Mouse (Mus musculus) kidney, postnatal 4 days (tissue): ENCODE data around the gene Alox12b.

ENCODE experiments used
- DNase-seq, 2 experiments: peaks; one replicate each; pipeline ENCODE4 v3.0.0; 2021; ENCODE audit warnings: mixed read lengths in 2 of 2

The Alox12b gene

GRCm38 (mm10) chr11:69179512-69179911 is 22.7 kb downstream of the Alox12b start:
- no peak for DNase-seq

GRCm38 (mm10) chr11:69180120-69180519 is 23.3 kb downstream of the Alox12b start:
- no peak for DNase-seq

- no peak for DNase-seq
Observed at GRCm38 (mm10) chr11:69185031-69185430, 28.2 kb downstream of the Alox12b start.

GRCm38 (mm10) chr11:69185936-69186335 is 29.1 kb downstream of the Alox12b start:
- DNase-seq, result no peak

- peak; percentile 60 to 65 for DNase-seq
Observed at GRCm38 (mm10) chr11:69192840-69193239, 36.1 kb downstream of the Alox12b start.

GRCm38 (mm10) chr11:69196766-69197165 is 40.0 kb downstream of the Alox12b start:
- DNase-seq, result peak; percentile 43 to 54

GRCm38 (mm10) chr11:69197194-69197593 is 40.4 kb downstream of the Alox12b start:
- peak; percentile 15 to 25 for DNase-seq

GRCm38 (mm10) chr11:69197743-69198142 is 41.0 kb downstream of the Alox12b start, which contains the start of gene Alox8:
TSS of gene Alox8 (minus strand) at chr11:69197843.
- DNase-seq, result no peak

GRCm38 (mm10) chr11:69199251-69199650 is 42.5 kb downstream of the Alox12b start:
- no peak for DNase-seq

- no peak for DNase-seq
Observed at GRCm38 (mm10) chr11:69200231-69200630, 43.4 kb downstream of the Alox12b start.

- no peak for DNase-seq
Observed at GRCm38 (mm10) chr11:69202469-69203230, 45.9 kb downstream of the Alox12b start.

- peak; percentile 31 to 57 for DNase-seq
Observed at GRCm38 (mm10) chr11:69211431-69211830, 54.6 kb downstream of the Alox12b start.

- DNase-seq, result no peak
Observed at GRCm38 (mm10) chr11:69217411-69217810, 60.6 kb downstream of the Alox12b start.

GRCm38 (mm10) chr11:69218661-69219060 is 61.9 kb downstream of the Alox12b start:
- no peak for DNase-seq
